Mouse (Mus musculus) liver, postnatal 0 days (tissue): Measurements from ENCODE around the gene Aicda. TPM values are rescaled to one million over a fixed set of nuclear protein-coding genes. Genes with fewer than 3 reads are reported as not detected.

Experiments
- ATAC-seq: fragments of 200-750 bp; cut with Nextera tagmentation; 2 replicates; pipeline ENCODE4 v1.8.0; 2017; ENCODE audit warnings: mild to moderate bottlenecking, moderate library complexity
- DNase-seq: peaks from one replicate; pipeline ENCODE4 v3.0.0-alpha.2; 2016
- H3K27ac ChIP-seq: fragments of 300-500 bp; sonication (generic); 2 replicates; pipeline ENCODE4 v1.5.1; 2014; ENCODE audit warnings: antibody characterized with exemption, moderate library complexity, mild to moderate bottlenecking, low read depth
- H3K27me3 ChIP-seq: fragments of 300-500 bp; sonication (generic); 2 replicates; pipeline ENCODE4 v1.6.1; 2014; ENCODE audit warnings: low read length, control low read depth, mixed read lengths; ENCODE audit not compliant: insufficient read depth
- H3K36me3 ChIP-seq: fragments of 300-500 bp; sonication (generic); replicated peaks from 2 replicates; pipeline ENCODE4 v1.6.1; 2014; ENCODE audit warnings: mild to moderate bottlenecking, control low read depth, low read length, moderate library complexity, mixed read lengths; ENCODE audit not compliant: insufficient read depth
- H3K4me1 ChIP-seq: fragments of 300-500 bp; sonication (generic); 2 replicates; pipeline ENCODE4 v1.6.1; 2014; ENCODE audit warnings: antibody characterized with exemption, mild to moderate bottlenecking, control low read depth; ENCODE audit not compliant: insufficient read depth
- H3K4me2 ChIP-seq: fragments of 300-500 bp; sonication (generic); 2 replicates; pipeline ENCODE4 v1.6.1; 2014; ENCODE audit warnings: low read depth, mild to moderate bottlenecking, low read length, moderate library complexity, mixed read lengths
- H3K4me3 ChIP-seq: fragments of 300-500 bp; sonication (generic); 2 replicates; pipeline ENCODE4 v1.5.1; 2014; ENCODE audit warnings: low read depth, low read length
- H3K9ac ChIP-seq: fragments of 300-500 bp; sonication (generic); replicated peaks from 2 replicates; pipeline ENCODE4 v1.6.1; 2014; ENCODE audit warnings: mild to moderate bottlenecking, moderate library complexity
- H3K9me3 ChIP-seq: fragments of 300-500 bp; sonication (generic); 2 replicates; pipeline ENCODE4 v1.6.1; 2016; ENCODE audit warnings: mild to moderate bottlenecking, control low read depth, low read length, mixed read lengths
- CTCF ChIP-seq: sonication (generic); IDR thresholded peaks from 2 replicates; pipeline ENCODE4 v1.5.1; 2016; ENCODE audit warnings: antibody characterized with exemption, low read depth
- EP300 ChIP-seq: IDR thresholded peaks from 2 replicates; pipeline ENCODE4 v1.6.1; 2016; ENCODE audit warnings: antibody characterized with exemption, low read depth, mild to moderate bottlenecking
- WGBS: fragments of 180-500 bp; shearing (Covaris S2); extraction: QIAGEN DNeasy Blood & Tissue Kit; methylation state at CpG from one replicate; pipeline ENCODE4 v1.1.7; 2014; ENCODE audit not compliant: insufficient replicate concordance; 5-methylcytosine and 5-hydroxymethylcytosine counted together
- polyA plus RNA-seq: library from polyadenylated mRNA; unstranded; fragments of >200 nt; fragmentation: Nextera tagmentation; extraction: Ambion mirVana; gene quantifications from 2 replicates; pipeline ENCODE4 v1.2.1, GENCODE M21; 2015

Gene Aicda
- polyA plus RNA-seq, 1 experiment from 2014 or later = not detected

DNA sequence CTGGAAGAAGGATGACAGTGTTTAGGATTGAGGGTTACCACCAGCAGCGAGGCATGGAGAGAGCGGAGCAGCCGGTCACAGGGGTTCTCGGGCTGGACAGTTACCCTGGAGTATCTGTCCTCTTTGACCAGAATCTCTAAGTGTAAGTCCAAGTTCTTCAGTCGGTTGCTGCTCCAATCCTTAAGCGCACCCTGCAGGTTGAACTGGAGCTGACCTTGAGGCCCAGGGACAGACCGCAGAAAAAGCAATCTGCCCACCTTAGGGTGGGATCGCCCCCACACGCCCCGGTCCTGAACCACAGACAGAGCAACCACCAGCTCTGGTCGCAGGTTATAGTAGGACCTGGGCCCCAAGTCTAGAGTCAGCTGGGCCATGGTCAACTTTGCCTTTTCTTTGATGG, 53.1 kb downstream of the Aicda start:
- Histone ChIP-seq H3K9ac (no peak overlapping the region), H3K27me3 (no peaks in the 10 kb centered on the region), H3K4me1 (0 out of 2 replicates have a peak, but pooled peaks cover 3% of the 10 kb centered on the region), H3K4me3 (no peak overlapping the region), H3K27ac (no peak overlapping the region), H3K36me3 (no peaks in the 10 kb centered on the region), H3K9me3 (no peaks in the 10 kb centered on the region), H3K4me2 (no peak overlapping the region)
- DNase-seq (no peak), ATAC-seq (no peak)
- WGBS = 90% methylated on average over 11 of the region's 11 CpGs
- TF ChIP-seq CTCF (no peak), EP300 (no peak)

DNA sequence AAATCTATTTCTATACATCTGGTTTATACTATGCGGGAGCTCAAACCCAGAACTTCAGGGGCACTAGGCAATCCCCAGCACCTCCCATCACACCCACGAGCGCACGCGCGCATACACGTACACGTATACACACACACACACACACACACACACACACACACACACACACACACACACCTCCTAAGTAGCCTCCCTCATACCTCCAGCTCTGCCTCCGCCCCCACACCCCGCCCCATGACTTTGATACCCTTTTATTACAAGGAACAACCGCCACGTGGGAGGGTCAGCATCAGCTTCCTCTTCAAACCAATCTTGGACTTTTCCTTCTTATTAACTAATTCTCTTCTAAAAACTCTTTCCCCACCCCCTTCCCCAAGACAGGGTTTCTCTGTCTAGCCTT, 54.1 kb downstream of the Aicda start:
- H3K27ac ChIP-seq = no peak overlapping the region
- no peak for DNase-seq
- H3K4me3 ChIP-seq = no peak overlapping the region
- WGBS = 88% methylated on average over 12 of the region's 12 CpGs
- no peak overlapping the region for H3K4me2 ChIP-seq
- no peak for ATAC-seq
- H3K9ac ChIP-seq = no peak overlapping the region
- no peaks in the 10 kb centered on the region for H3K27me3 ChIP-seq
- no peaks in the 10 kb centered on the region for H3K9me3 ChIP-seq
- H3K36me3 ChIP-seq = no peaks in the 10 kb centered on the region
- 0 out of 2 replicates have a peak, but pooled peaks cover 3% of the 10 kb centered on the region for H3K4me1 ChIP-seq
- TF ChIP-seq CTCF = no peak

DNA sequence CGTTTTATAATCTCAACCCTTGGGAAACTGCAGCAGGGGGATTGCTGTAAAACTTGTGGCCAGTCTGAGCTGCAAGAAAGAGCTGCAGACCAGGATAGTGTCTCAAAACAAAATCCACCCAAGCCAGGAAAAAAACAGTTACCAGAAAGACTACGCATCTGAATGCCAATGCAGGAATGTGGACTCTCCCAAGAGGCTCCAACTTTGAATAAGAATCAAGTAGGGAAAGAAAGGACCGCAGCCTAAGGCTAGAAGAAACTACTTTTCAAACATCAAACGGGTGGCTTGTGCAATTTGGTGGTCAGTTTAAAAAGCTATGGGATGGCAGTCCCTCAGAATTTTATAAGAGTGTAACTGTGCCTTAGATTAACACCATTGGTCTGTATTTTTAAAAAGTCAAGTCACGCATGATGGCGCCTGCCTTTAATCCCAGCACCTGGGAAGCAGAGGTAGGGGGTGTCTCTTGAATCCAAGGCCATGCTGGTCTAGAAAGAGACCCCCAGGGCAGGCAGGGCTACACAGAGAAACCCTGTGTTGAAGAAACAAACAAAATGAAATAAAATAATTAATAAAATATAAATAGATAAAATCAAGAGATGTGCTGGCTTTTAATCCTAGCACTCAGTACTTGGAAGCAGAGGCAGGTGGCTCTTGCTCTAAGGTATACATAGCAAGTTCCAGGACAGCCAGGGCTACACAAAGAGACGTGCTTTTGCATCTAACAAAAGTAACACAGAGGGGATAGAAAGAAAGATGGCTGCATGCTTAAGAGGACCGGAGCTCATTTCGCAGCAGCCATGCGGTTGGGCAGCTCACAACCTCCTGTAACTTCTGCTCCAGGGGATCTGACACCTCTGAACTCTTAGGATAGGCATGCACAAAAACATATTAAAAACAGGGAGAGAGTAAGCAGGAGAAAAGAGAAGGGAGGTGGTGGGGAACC, 55.1 kb downstream of the Aicda start:
- Histone ChIP-seq H3K4me3 (no peak overlapping the region), H3K4me2 (no peak overlapping the region), H3K36me3 (no peaks in the 10 kb centered on the region), H3K4me1 (no peaks in the 10 kb centered on the region), H3K27me3 (no peaks in the 10 kb centered on the region), H3K9ac (no peak overlapping the region), H3K9me3 (no peaks in the 10 kb centered on the region), H3K27ac (no peak overlapping the region)
- ATAC-seq (no peak), DNase-seq (no peak)
- WGBS = 80% methylated on average over 10 of the region's 10 CpGs
- no peak for TF ChIP-seq EP300
- TF ChIP-seq CTCF = no peak

DNA sequence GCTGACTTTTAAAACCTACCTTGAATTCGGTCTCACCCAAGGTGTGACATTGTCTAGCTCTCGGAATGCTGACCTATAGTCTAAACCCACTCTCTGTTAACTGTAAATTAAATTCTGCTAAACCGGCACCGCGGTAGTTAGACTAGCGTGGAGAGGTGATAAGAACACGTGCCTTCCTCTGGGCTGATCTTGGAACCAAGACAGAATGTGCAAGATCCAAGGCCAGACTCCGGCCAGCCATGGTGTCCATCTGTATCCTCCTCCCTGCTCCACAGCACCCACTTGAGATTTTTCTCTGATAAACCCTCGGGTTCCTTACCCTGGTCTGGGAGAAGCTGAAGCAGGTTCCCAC, 55.8 kb downstream of the Aicda start:
- ATAC-seq = no peak

DNA sequence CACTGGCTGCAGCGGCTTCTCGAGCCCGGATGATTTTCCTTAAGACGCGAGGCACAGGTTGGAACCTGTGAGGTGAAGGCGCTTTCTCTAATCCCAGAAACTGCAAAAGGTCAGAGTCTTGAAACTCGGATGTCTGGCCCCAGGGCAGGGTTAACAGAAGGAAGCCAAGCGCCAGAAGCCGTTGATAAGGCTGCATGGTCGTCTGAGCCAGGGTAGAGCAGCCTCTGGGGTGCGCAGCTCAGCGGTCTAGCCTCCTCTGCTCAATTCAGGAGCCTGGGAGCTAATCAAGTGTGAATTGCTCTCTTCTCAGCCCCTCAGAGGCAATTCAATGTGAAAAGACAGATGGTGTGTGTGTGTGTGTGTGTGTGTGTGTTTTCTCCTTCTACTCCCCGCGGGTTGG, 56.2 kb downstream of the Aicda start, which contains the start of gene Gdf3:
Gene Gdf3, minus strand, starts transcription at position 317 of the 400 bp plus-strand sequence.
- Histone ChIP-seq H3K9me3 (no peaks in the 10 kb centered on the region), H3K27me3 (no peaks in the 10 kb centered on the region), H3K36me3 (no peaks in the 10 kb centered on the region), H3K4me3 (no peak within 1 kb of the TSS), H3K4me1 (no peaks in the 10 kb centered on the region), H3K4me2 (peak within 1 kb of the TSS; percentile 35; the same call in 1 of the 2 replicates), H3K27ac (no peak within 1 kb of the TSS), H3K9ac (no peak within 1 kb of the TSS)
- 36% methylated on average over 14 of the region's 14 CpGs for WGBS
- TF ChIP-seq EP300 (no peak), CTCF (no peak)
- DNase-seq (no peak), ATAC-seq (peak; percentile 49)

More for the DNA sequence above, 55.8 kb downstream of the Aicda start:
- 37% methylated on average over 9 of the region's 9 CpGs for WGBS
- DNase-seq = no peak
- H3K4me3 ChIP-seq = no peak overlapping the region
- H3K9me3 ChIP-seq = no peaks in the 10 kb centered on the region
- H3K27ac ChIP-seq = no peak overlapping the region
- H3K36me3 ChIP-seq = no peaks in the 10 kb centered on the region
- no peaks in the 10 kb centered on the region for H3K4me1 ChIP-seq
- TF ChIP-seq EP300 (no peak), CTCF (no peak)
- no peaks in the 10 kb centered on the region for H3K27me3 ChIP-seq
- no peak overlapping the region for H3K9ac ChIP-seq
- peak overlapping the region; percentile 35; the same call in 1 of the 2 replicates for H3K4me2 ChIP-seq

DNA sequence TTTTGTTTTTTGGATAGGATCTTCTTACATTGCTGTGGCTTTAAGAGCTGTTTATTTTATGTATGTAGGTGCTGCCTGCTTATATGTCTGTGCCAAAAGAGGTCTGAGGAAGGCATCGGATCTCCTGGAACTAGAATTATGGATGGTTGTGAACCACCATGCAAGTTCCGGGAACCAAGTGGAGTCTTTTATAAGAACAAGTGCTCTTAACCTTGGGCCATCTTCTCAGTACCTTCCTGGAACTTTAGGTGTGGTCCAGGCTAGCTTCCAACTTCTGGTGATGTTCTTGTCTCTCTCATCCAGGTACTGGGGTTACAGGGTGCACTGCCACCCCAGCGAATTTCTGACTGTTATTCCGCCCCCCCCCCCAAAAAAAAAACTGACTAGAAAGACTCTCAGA, 58.8 kb downstream of the Aicda start:
- no peak overlapping the region for H3K27ac ChIP-seq
- H3K4me1 ChIP-seq = no peaks in the 10 kb centered on the region
- TF ChIP-seq EP300 = no peak
- TF ChIP-seq CTCF = no peak
- DNase-seq (no peak), ATAC-seq (no peak)
- H3K4me3 ChIP-seq = no peak overlapping the region
- H3K9ac ChIP-seq = no peak overlapping the region
- no peaks in the 10 kb centered on the region for H3K36me3 ChIP-seq
- no peaks in the 10 kb centered on the region for H3K9me3 ChIP-seq
- no peak overlapping the region for H3K4me2 ChIP-seq
- no peaks in the 10 kb centered on the region for H3K27me3 ChIP-seq
- WGBS = 70% methylated on average over 4 of the region's 4 CpGs

Other genes starting within 250 kb of the Aicda start
- 73.6 and 80.3 TPM in 2 replicates for gene M6pr, start 245.1 kb upstream of the Aicda start, polyA plus RNA-seq
- gene Phc1, start 213.2 kb upstream of the Aicda start, polyA plus RNA-seq = 1.2 and 1.4 TPM in 2 replicates
- gene Rimklb, start 55.0 kb upstream of the Aicda start, polyA plus RNA-seq = 0.34 TPM in 1 of 2 replicates, not detected in the other
- gene Mfap5, start 48.0 kb upstream of the Aicda start, polyA plus RNA-seq = 0.55 and 2.5 TPM in 2 replicates
- gene Apobec1, start 48.6 kb downstream of the Aicda start, polyA plus RNA-seq = 11.9 and 12.3 TPM in 2 replicates
- gene Gdf3, start 56.3 kb downstream of the Aicda start, polyA plus RNA-seq = 0.47 and 1.0 TPM in 2 replicates
- 0.16 TPM in 1 of 2 replicates, not detected in the other for gene Dppa3, start 72.6 kb downstream of the Aicda start, polyA plus RNA-seq
- gene Nanog, start 153.7 kb downstream of the Aicda start, polyA plus RNA-seq = not detected in 2 replicates
- 7.3 and 8.5 TPM in 2 replicates for gene Slc2a3, start 247.8 kb downstream of the Aicda start, polyA plus RNA-seq